Mouse (Mus musculus) heart, postnatal 0 days (tissue): ENCODE data around the gene Rora.

ENCODE experiments used
- CTCF ChIP-seq: IDR thresholded peaks from 2 replicates; pipeline ENCODE4 v1.5.1; 2016; ENCODE audit warnings: antibody characterized with exemption, control low read depth, low read depth
- EP300 ChIP-seq: IDR thresholded peaks from 2 replicates; pipeline ENCODE4 v1.6.1; 2016; ENCODE audit warnings: antibody characterized with exemption, low read depth

- TF ChIP-seq CTCF (no peak), EP300 (no peak)
Measured at GRCm38 (mm10) chr9:68637301-68637700, 16.3 kb upstream of the Rora start.
